Mouse (Mus musculus): Measurements from ENCODE around the gene Zfp568.

The Zfp568 gene

GRCm38 (mm10) chr7:29992698-29993097, 8.9 kb downstream of the Zfp568 start:
- DNase-seq = peak; percentile 64

DNA sequence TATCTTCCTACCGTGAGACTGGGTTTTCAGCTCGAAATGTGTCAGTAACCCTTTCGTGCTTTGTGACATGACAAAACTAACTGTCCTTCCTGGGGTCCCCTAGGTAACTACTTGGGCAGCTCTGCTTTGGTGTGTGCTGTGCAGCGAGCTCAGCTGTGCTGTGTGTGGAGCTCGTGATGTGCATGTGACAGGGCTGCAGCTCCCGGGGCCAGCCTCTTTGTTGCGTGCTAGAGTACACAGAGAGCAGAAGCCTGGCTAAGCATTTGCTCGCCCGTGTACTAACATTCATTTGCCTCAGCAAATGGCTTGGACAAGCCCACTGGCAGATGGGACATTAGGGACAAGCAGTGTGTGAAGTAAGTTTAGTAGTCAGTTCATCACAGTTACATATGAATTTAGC, 9.6 kb downstream of the Zfp568 start:
- DNase-seq = peak; percentile 82

GRCm38 (mm10) chr7:29995134-29995533, 11.4 kb downstream of the Zfp568 start:
- no peak for DNase-seq

- DNase-seq = peak; percentile 42
These were observed 16.8 kb downstream of the Zfp568 start for GRCm38 (mm10) chr7:30000601-30001000.

DNA sequence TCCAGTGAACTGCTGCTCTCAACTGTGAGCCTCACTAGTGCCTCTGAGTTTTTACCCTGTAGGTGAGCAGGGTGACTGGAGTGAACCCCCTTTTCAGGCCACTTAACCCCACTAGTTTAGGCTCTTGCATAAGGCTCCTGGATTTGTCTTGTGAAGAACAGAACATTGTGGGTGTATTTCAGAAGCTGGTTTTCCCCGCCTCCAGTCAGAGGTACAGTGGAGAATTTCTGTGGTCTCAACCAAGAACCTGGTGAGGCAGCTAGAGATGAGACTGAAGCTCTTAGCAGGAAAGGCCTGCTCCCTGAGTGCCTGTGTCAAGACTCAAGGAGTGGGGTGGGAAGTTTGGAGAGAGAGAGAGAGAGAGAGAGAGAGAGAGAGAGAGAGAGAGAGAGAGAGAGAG, 23.8 kb downstream of the Zfp568 start:
- DNase-seq = peak; percentile 57

DNA sequence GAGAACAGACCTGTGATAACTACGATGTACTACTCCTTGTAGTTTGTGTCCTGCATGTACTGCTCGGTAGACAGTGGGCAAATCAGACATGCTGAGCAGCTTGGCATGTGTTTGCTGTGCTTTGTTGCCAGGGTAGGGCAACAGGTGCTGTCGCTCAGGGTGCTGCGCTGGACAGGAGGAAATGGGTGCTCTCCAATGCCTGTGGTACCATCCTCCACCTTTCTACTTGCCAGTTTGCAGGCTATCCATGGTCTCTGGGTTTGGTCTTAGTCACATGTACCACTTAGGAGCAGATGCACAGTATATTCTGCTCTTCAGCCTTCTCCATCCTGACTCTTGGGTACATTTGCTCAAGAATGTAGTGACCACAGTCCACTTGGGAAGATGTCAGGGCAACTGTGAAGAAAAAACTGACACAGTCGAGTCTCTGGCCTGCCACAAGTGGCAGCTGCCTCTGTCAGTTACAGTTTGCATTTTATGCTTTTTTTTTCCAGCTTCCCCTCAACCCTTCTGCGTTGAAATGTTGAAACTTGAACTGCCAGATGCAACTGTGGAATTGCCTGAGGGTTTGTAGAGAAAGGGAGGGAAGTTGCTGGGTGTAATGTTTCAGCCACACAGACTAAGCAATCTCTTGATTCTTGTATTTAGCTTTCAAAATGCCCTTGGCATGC, 24.4 kb downstream of the Zfp568 start:
- peak; percentile 74 for DNase-seq

DNA sequence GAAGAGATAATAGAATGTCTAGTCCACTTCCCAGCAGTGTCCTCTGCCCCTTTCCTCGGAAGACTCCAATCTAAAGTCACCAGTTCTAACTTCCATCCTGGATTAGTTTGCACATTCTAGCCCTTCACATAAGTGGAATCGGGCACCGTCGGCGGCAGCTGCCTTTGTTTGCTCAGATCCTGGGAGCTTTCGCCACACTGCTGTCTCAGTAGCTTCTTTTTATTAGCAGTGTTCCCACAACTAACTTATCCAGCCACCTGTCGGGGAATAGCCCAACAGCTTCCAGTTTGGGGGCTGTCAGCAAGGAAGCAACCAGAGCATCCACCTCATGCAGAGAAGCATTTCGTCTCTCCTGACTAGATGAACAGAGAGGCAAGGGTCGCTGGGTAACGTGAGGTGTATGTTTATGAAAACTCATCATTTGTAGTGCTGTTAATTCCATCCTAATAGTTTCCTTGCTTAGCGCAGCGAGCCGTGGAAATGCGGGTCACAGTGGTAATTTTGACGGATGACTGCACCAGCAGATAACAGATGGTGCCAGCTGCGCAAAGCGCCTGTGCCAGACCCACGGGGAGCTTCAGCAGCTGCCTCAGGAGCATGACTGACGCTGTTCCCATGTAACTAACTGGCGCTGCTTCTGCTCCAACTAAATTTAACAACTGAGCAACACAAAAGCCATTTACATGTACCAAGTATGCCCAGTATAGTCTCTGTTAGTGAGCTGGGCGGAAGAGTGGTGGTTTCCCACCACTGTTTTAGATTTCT, 25.7 kb downstream of the Zfp568 start:
- DNase-seq = peak; percentile 94

GRCm38 (mm10) chr7:30010551-30011195, 26.9 kb downstream of the Zfp568 start:
- DNase-seq = peak; percentile 85

GRCm38 (mm10) chr7:30012956-30013363, 29.2 kb downstream of the Zfp568 start:
- peak; percentile 83 for DNase-seq

GRCm38 (mm10) chr7:30017226-30017625, 33.5 kb downstream of the Zfp568 start:
- peak; percentile 64 for DNase-seq

DNA sequence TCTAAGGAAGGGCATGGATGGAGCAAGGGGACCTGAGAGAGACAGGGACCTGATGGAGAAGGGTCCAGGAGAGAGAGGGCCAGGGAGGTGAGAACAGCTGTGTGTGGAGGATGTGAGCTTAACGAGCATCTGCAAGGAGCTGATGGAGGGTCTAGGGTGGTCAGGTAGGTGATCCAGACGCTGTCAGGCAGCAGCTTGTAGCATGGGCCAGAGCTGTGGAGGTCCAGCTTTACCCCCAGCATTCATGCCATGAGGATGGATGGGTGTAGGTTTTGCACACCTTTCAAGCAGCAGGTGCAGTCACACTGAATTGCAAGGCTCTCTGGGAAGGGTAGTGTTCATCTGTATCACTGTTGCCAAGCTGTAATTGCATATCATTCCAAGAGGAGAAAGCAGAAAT, 35.8 kb downstream of the Zfp568 start:
- peak; percentile 77 for DNase-seq

- peak; percentile 65 for DNase-seq
These were observed 39.6 kb downstream of the Zfp568 start for GRCm38 (mm10) chr7:30023324-30023723.

GRCm38 (mm10) chr7:30023800-30024199, 40.0 kb downstream of the Zfp568 start:
- DNase-seq = no peak

DNA sequence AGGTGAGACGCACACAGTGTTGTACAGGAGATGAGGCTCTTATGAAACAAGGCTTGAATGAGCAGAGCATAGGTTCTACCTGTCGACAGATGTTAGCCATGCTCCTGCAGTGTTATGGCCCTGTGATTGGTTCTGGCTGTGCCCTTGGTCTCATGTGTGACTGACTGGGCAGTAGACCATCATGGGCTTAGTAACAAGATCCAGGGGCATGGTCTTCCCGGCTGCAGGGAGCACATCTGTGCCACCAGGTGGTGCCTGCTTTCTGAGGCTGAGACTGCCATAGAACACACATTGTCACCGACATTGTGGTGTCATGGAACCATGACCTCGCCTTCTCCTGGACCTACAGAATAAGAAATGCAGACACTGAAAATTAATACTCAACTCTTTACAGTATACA, 41.6 kb downstream of the Zfp568 start:
- peak; percentile 74 for DNase-seq

DNA sequence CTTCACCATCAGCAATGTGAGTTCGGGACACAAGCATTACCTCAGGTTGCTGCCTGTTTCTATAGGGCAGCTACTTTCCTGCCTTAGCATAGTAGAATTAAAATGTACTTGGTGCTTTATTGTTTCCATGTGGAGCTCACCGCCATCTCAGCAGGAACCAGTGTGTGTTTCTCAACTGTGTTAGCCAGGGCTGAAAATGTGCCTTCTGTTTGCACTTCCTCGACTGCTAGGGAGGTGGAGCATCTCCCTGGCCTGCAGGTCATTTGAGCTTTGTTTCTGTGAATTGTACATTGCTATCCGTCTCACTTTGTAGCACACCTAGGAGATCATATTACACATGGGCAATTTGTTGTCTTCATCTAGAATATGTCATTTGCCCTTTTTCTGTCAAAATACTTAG, 43.6 kb downstream of the Zfp568 start:
- DNase-seq = no peak

DNA sequence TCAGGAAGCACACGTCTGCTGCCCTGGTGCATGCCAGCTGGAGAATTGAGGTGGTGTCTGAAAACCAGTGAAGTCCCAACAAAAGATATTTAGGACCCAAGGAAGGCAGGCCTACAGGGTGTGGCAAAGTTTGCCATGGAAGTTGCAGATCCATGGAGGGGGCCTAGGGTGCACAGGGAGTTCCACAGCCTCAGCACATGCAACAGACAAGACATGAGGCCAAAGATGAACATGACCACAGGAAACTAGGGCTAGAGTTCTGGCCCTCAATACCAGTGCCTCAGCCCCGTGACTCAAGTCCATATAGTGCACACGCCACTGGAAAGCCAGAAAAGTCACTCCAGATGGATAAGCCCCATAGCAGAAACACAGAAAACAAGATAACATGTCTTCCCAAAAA, 44.8 kb downstream of the Zfp568 start:
- DNase-seq = no peak

GRCm38 (mm10) chr7:30030677-30031076, 46.9 kb downstream of the Zfp568 start:
- DNase-seq = no peak

- DNase-seq = no peak
These were observed 47.6 kb downstream of the Zfp568 start for GRCm38 (mm10) chr7:30031379-30031778.

DNA sequence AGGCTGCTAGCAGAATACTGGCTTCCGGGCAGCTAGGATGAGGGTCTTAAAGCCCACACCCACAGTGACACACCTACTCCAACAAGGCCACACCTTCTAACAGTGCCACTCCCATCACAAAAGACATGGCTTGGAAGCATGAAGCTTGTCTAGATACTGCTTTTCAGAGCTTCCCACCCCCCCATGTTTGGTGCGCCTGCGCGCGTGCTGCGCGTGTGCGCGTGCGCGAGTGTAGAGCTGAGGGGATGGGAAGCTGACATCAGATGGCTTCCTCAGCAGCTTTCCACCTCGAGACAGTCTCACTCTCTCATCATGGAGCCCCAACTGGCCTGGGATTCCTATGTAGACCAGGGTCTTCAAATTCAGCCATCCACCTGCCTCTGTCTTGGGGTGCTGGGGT, 50.6 kb downstream of the Zfp568 start:
- no peak for DNase-seq

DNA sequence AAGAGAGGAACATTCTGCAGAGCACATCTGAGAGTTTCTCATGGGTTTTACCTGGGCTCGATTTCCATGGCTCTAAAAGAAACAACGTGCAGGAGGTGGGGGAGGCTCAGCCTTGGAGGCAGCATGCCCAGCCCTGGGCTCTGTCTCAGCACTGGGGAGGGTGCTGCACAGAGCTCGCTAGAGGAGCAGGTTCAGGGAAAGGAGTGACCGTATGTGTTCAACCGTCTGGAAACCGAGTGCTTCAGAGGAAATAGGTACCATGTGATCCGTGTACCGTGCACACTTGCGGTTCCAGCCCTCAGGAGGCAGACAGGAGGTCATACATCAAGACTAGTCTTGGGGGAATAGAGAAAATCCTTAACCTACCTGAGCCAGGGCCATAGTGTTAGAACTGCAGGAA, 60.6 kb downstream of the Zfp568 start:
- no peak for DNase-seq

DNA sequence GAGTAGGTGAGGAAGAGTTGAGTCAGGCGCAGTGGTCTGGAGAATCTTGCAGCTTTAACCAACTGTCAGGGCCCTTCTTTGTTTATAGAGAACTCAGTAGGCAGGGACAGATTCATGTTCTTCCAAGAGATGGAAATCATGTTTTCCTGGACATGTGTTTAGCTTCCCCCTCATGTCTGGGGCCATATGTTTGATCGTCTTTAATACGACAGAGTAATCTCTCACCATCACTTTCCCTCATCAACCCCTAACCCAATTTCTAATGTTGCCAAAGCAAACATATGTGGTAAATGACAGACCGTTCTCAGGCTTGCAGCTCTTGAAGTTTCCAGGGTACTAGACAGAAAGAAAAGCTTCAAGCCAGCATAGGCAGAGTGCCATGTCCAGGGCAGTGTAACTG, 64.4 kb downstream of the Zfp568 start:
- DNase-seq = no peak

DNA sequence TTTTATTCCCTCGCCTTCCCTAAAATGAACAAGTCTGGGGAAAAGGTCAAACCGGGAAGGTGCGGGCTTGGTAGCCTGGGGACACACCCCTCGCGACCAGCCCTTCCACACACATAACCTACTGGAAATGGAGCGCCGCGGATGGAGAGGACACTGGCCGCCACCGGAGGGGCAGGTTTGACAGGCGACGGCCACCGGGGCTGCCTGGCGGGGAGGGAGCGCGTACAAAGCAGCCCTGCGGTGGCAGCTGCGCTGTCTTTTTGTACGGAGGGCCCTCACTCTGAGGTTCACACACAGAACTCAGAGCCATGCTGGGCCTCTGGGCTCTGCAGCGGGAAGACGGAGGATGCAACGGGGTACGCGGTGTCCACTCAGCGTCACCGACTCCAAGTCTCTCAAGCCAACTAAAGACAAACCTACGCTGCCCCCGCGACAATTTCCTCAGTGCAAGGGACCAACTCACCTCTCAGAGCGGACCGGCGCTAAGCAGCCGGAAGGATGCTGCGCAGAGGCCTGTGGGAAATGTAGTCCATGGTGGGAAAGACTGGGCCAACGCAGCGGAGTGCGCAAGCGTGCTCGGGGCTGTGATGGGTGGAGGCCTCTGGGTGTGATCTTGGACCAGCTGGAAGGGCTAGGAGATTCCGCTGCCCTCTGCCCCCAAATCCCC, 67.3 kb downstream of the Zfp568 start, which contains the start of gene Zfp14:
Zfp14 (minus strand) TSS at position 499 of the 667 bp plus-strand sequence.
- DNase-seq = peak; percentile 99

GRCm38 (mm10) chr7:30053591-30053990, 69.8 kb downstream of the Zfp568 start:
- DNase-seq = no peak
